Mouse (Mus musculus) cortical plate, adult 2 months (tissue): Measurements from ENCODE around the gene Zfp384. TPM values are rescaled to one million over a fixed set of nuclear protein-coding genes. Genes with fewer than 3 reads are reported as not detected.

ENCODE experiments used
- H3K27ac ChIP-seq: fragments of 200-500 bp; 2 replicates; pipeline ENCODE4 v1.5.1; 2012; ENCODE audit warnings: low read length, control low read depth, inconsistent platforms; ENCODE audit not compliant: insufficient read depth
- H3K4me1 ChIP-seq: fragments of 200-500 bp; 2 replicates; pipeline ENCODE4 v1.6.1; 2011; ENCODE audit warnings: low read length; ENCODE audit not compliant: control insufficient read depth, insufficient read depth
- H3K4me3 ChIP-seq: fragments of 200-500 bp; 2 replicates; pipeline ENCODE4 v1.5.1; 2011; ENCODE audit warnings: mild to moderate bottlenecking, low read length, control low read depth; ENCODE audit not compliant: insufficient read depth
- CTCF ChIP-seq: fragments of 200-500 bp; IDR thresholded peaks from 2 replicates; pipeline ENCODE4 v1.5.1; 2011; ENCODE audit warnings: mild to moderate bottlenecking, control low read depth, low read length; ENCODE audit not compliant: insufficient read depth; ENCODE audit errors: extremely low read depth
- POLR2A ChIP-seq: fragments of 200-500 bp; IDR thresholded peaks from 2 replicates; pipeline ENCODE4 v1.6.1; 2011; ENCODE audit warnings: mild to moderate bottlenecking, low read length, control low read depth; ENCODE audit not compliant: insufficient read depth; ENCODE audit errors: extremely low read depth
- polyA plus RNA-seq: library from polyadenylated mRNA; depleted of rRNA; stranded (reverse); fragments of >200 nt; gene quantifications from 2 replicates; pipeline ENCODE4 v1.2.3, GENCODE M21; 2012; rRNA removed

The Zfp384 gene
- polyA plus RNA-seq, 1 experiment: 46.9 TPM

DNA sequence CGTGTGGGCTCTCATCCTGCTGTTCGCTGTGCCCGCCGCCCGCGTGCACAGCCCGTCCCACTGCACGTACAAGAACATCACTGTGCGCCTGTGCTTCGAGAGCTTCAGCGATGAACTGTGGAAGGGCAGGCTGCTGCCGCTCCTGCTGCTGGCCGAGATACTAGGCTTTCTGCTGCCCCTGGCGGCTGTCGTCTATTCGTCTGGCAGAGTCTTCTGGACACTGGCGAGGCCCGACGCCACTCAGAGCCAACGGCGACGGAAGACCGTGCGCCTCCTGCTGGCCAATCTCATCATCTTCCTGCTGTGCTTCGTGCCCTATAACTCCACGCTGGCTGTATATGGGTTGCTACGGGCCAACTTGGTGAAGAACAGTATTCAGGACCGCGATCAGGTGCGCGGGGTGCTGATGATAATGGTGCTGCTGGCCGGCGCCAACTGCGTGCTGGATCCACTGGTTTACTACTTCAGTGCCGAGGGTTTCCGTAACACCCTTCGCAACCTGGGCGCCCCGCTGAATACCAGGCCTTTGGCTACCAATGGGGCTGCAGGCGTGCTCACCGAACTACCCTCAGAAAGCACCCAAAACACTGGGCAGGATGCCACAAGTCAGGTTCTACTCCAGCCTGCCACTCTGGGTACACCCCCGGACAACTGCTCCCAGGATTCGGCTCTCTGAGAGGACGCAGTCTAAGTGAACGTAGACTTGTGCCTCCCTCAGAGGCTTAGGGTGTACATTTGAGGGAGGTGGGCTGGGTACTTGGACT lies 73.0 kb downstream of the Zfp384 start:
- H3K27ac ChIP-seq: no peak overlapping the region
- TF ChIP-seq POLR2A (peak; percentile 77; the same call in 1 of the 2 replicates), CTCF (peak; percentile 69)

DNA sequence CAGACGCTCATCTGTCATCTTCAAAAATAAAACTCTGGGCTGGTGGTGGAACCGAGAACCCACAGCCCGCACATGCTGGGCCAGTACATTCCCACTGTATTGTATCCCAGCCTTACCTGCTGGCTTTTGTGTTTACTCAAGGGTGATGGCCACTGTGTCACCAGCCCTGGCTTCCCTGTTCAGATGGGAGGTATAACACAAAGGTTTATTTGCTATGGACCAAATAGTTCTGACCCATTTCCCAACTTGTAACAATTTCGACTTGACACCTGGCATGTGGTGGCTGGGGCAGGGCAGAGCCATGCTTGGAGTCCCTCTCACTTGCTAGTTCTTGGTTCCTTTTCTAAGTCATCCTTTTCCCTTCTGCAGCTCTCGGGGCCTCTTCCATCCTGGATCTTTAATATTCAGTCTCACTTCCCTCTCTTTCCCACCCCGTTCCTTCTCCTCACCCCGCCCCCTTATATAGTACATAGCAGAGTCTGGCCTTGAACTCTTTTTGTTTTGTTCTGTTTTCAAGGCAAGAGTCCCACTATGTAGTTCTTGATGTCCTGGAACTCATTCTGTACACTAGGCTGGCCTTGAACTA lies 73.9 kb downstream of the Zfp384 start:
- Histone ChIP-seq H3K4me3 (no peak overlapping the region), H3K4me1 (no peaks in the 10 kb centered on the region; the same call in 1 of the 2 replicates), H3K27ac (no peak overlapping the region)
- no peak for TF ChIP-seq POLR2A
- TF ChIP-seq CTCF: no peak

More for the DNA sequence above, 73.0 kb downstream of the Zfp384 start:
- no peaks in the 10 kb centered on the region; the same call in 1 of the 2 replicates for H3K4me1 ChIP-seq
- H3K4me3 ChIP-seq: peak overlapping the region; percentile 25

DNA sequence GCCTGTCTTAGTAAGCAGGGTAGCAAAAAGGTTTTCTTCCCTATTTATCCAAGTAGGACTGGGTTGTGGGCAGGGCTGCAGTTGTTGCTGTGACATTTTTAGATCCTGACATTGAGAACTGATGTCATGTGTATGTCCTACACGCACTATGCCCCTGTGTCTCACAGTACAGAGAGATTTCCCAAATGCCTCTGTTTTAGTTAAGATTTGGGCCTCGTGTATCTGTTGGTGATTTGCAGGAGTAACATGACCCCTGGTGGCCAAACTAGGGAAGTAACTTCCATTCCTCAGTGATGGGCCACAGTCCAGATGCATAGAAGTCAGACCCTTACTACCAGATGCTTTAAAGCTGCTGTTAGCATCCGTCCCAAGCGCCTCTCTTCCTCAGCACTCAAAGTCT lies 75.5 kb downstream of the Zfp384 start:
- no peak overlapping the region for H3K27ac ChIP-seq

More for the DNA sequence above, 75.5 kb downstream of the Zfp384 start:
- Histone ChIP-seq H3K4me3 (no peak overlapping the region), H3K4me1 (peaks cover 3% of the 10 kb centered on the region)
- TF ChIP-seq CTCF (peak; percentile 87), POLR2A (no peak)

Other genes starting within 250 kb of the Zfp384 start
- 741 and 755 TPM in 2 replicates for gene Eno2, start 239.5 kb upstream of the Zfp384 start, polyA plus RNA-seq
- 2.4 and 5.0 TPM in 2 replicates for gene Lrrc23, start 229.4 kb upstream of the Zfp384 start, polyA plus RNA-seq
- gene Spsb2, start 200.5 kb upstream of the Zfp384 start, polyA plus RNA-seq: 4.4 and 4.8 TPM in 2 replicates
- 1,059 and 1,064 TPM in 2 replicates for gene Tpi1, start 194.8 kb upstream of the Zfp384 start, polyA plus RNA-seq
- gene Usp5, start 179.7 kb upstream of the Zfp384 start, polyA plus RNA-seq: 151 and 152 TPM in 2 replicates
- 2.3 and 2.4 TPM in 2 replicates for gene Cdca3, start 179.6 kb upstream of the Zfp384 start, polyA plus RNA-seq
- gene Gnb3, start 168.9 kb upstream of the Zfp384 start, polyA plus RNA-seq: 0.17 and 0.25 TPM in 2 replicates
- gene P3h3, start 151.4 kb upstream of the Zfp384 start, polyA plus RNA-seq: 59.6 and 66.5 TPM in 2 replicates
- 163 and 187 TPM in 2 replicates for gene Gpr162, start 145.2 kb upstream of the Zfp384 start, polyA plus RNA-seq
- gene Cd4, start 120.9 kb upstream of the Zfp384 start, polyA plus RNA-seq: 1.1 and 4.7 TPM in 2 replicates
- 5.1 and 6.5 TPM in 2 replicates for gene Lag3, start 97.4 kb upstream of the Zfp384 start, polyA plus RNA-seq
- 1,375 and 1,380 TPM in 2 replicates for gene Ptms, start 89.0 kb upstream of the Zfp384 start, polyA plus RNA-seq
- gene Mlf2, start 77.8 kb upstream of the Zfp384 start, polyA plus RNA-seq: 732 and 737 TPM in 2 replicates
- 279 and 280 TPM in 2 replicates for gene Cops7a, start 43.6 kb upstream of the Zfp384 start, polyA plus RNA-seq
- gene Pianp, start 12.5 kb upstream of the Zfp384 start, polyA plus RNA-seq: 157 and 164 TPM in 2 replicates
- 69.7 and 78.6 TPM in 2 replicates for gene Ing4, start 30.6 kb downstream of the Zfp384 start, polyA plus RNA-seq
- gene Acrbp, start 40.5 kb downstream of the Zfp384 start, polyA plus RNA-seq: 17.3 and 19.4 TPM in 2 replicates
- gene Lpar5, start 58.8 kb downstream of the Zfp384 start, polyA plus RNA-seq: 1.0 and 1.3 TPM in 2 replicates
- gene Chd4, start 86.8 kb downstream of the Zfp384 start, polyA plus RNA-seq: 79.0 and 80.7 TPM in 2 replicates
- gene Nop2, start 122.8 kb downstream of the Zfp384 start, polyA plus RNA-seq: 20.0 and 21.5 TPM in 2 replicates
- gene Iffo1, start 136.1 kb downstream of the Zfp384 start, polyA plus RNA-seq: 96.9 and 97.6 TPM in 2 replicates
- 4,394 and 4,549 TPM in 2 replicates for gene Gapdh, start 157.3 kb downstream of the Zfp384 start, polyA plus RNA-seq
- 53.5 and 58.3 TPM in 2 replicates for gene Ncapd2, start 182.6 kb downstream of the Zfp384 start, polyA plus RNA-seq
- gene Mrpl51, start 182.7 kb downstream of the Zfp384 start, polyA plus RNA-seq: 51.2 and 52.9 TPM in 2 replicates
- gene Vamp1, start 206.4 kb downstream of the Zfp384 start, polyA plus RNA-seq: 169 and 175 TPM in 2 replicates
- 6.4 and 6.7 TPM in 2 replicates for gene Tapbpl, start 222.7 kb downstream of the Zfp384 start, polyA plus RNA-seq
- gene Cd27, start 227.9 kb downstream of the Zfp384 start, polyA plus RNA-seq: 0.06 TPM in 1 of 2 replicates, not detected in the other